Mouse (Mus musculus) small intestine, adult 2 months (tissue): ENCODE results near the gene Ampd2.

ENCODE experiments used
- CTCF ChIP-seq: fragments of 200-500 bp; IDR thresholded peaks from 2 replicates; pipeline ENCODE4 v1.5.1; 2012; ENCODE audit warnings: low read depth, mild to moderate bottlenecking, control low read depth, inconsistent platforms, low read length, moderate library complexity, mixed read lengths; ENCODE audit not compliant: insufficient replicate concordance, insufficient read length; ENCODE audit errors: extremely low read depth
- POLR2A ChIP-seq: fragments of 200-500 bp; IDR thresholded peaks from 2 replicates; pipeline ENCODE4 v1.6.1; 2012; ENCODE audit warnings: low read depth, mild to moderate bottlenecking, control low read depth, inconsistent platforms, low read length, moderate library complexity

DNA sequence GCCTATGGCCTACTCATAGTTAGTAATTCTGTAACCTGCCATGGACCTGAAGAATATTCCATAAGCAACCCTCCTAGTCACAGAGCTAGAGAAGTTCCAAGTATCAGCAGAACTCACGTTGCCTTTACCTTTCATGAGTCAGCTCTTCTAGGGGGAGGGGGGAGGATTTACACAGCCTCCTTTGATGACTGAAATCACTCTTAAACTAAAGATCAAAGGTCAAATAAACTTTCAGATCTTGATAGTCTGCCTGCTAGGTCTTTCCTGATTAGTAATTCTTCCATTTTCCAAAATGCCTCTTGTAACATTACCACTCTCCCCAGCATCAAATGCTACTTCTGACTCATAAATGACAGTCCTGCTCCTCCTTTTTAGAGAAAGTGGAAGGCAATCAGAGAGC lies 37.7 kb upstream of the Ampd2 start:
- TF ChIP-seq CTCF (no peak), POLR2A (no peak)
